Comparison of ENCODE assay signal across 24 mouse cellular contexts in the genomic region with DNA sequence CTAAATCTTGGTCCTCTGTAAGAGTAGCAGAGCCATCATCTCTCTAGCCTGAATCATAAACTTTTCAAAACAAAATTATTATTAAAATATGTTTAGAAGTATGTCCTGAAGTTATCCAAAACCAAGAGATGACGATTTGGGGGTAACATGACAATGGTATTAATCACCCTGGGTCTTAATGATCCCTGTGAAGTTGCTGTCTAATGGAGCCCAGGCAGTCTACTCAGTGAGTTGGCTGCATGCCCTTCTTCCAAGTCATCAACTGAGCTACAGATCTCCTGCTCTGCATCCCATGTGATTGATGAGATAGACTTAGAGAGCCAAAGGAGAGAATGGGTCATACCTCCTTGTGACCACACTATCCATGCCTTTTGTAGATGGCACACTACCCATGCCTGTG.
DNase-seq lines count a peak whose midpoint lies in the region; ATAC-seq lines count a peak whose summit lies in the region.
"Had no signal": no experiment of that assay in that cellular context is flagged by ENCODE, and none has a peak within 500 bp of the region (broad histone marks: within the 10 kb centered on the region; RNA-seq: fewer than 3 reads in every experiment).

No protein-coding gene starts in this region.

- no peak overlapping the region for H3K4me2 ChIP-seq in midbrain, embryonic 11.5 days
- H3K4me2 ChIP-seq in hindbrain, embryonic 14.5 days (replicated peaks): no peak overlapping the region
- H3K4me2 ChIP-seq: embryonic facial prominence, embryonic 12.5 days; forebrain, embryonic 13.5 days; forebrain, embryonic 15.5 days had no signal

- H3K4me1 ChIP-seq in midbrain, embryonic 11.5 days (ENCODE audit: control insufficient read depth, insufficient read depth, low read length): no peaks in the 10 kb centered on the region
- H3K4me1 ChIP-seq in midbrain, embryonic 10.5 days: no peaks in the 10 kb centered on the region
- H3K4me1 ChIP-seq in hindbrain, embryonic 14.5 days (replicated peaks; ENCODE audit: control insufficient read depth, insufficient read depth, low read length): no peaks in the 10 kb centered on the region; the same call in 1 of the 2 replicates
- H3K4me1 ChIP-seq: embryonic facial prominence, embryonic 10.5 days; embryonic facial prominence, embryonic 12.5 days had no signal

- no peak for ATAC-seq in midbrain, embryonic 11.5 days (ENCODE audit: low FRiP score)
- ATAC-seq in hindbrain, embryonic 14.5 days (ENCODE audit: low FRiP score): no peak
- ATAC-seq: activated CD4-positive, CD25-positive, alpha-beta regulatory T cell, adult 4 months; CD4-positive, CD25-positive, alpha-beta regulatory T cell, adult 4 months; forebrain, embryonic 13.5 days; forebrain, embryonic 15.5 days; forebrain, postnatal 0 days; Patski had no signal

- no peak overlapping the region for H3K9ac ChIP-seq in midbrain, embryonic 11.5 days (ENCODE audit: low read length)
- no peak overlapping the region for H3K9ac ChIP-seq in hindbrain, embryonic 14.5 days
- H3K9ac ChIP-seq: embryonic facial prominence, embryonic 12.5 days; forebrain, embryonic 13.5 days; forebrain, embryonic 15.5 days; forebrain, postnatal 0 days had no signal

- no peak overlapping the region for H3K27ac ChIP-seq in midbrain, embryonic 11.5 days (ENCODE audit: low read depth, low read length)
- no peak overlapping the region for H3K27ac ChIP-seq in midbrain, embryonic 10.5 days (replicated peaks)
- H3K27ac ChIP-seq in hindbrain, embryonic 14.5 days: no peak overlapping the region
- H3K27ac ChIP-seq: embryonic facial prominence, embryonic 10.5 days; embryonic facial prominence, embryonic 12.5 days; forebrain, embryonic 13.5 days; forebrain, embryonic 15.5 days had no signal

- peak; percentile 51 for DNase-seq in midbrain, embryonic 11.5 days (ENCODE audit: low spot score, missing footprints)
- DNase-seq in midbrain, embryonic 10.5 days (ENCODE audit: low spot score): no peak
- peak; percentile 26 for DNase-seq in Muller cell, postnatal 12 days (ENCODE audit: inconsistent ontology term)
- no peak for DNase-seq in hindbrain, embryonic 14.5 days (ENCODE audit: low spot score)
- no peak for DNase-seq in right cerebral cortex, postnatal 25 days
- DNase-seq: adrenal gland, adult 8-10 months; adrenal gland, postnatal 14 days; adrenal gland, postnatal 36 days; B cell, adult 2 months; cerebellum, adult 11-12 months; cerebellum, adult 2 months; cerebellum, adult 9-10 months; cerebellum, postnatal 10 days; cerebellum, postnatal 25 days; forebrain, postnatal 0 days had no signal

- H3K27me3 ChIP-seq in midbrain, embryonic 11.5 days (ENCODE audit: control insufficient read depth, insufficient read depth, low read length): no peaks in the 10 kb centered on the region
- H3K27me3 ChIP-seq in midbrain, embryonic 10.5 days (ENCODE audit: low read depth, poor library complexity, severe bottlenecking): no peaks in the 10 kb centered on the region
- no peaks in the 10 kb centered on the region for H3K27me3 ChIP-seq in hindbrain, embryonic 14.5 days (ENCODE audit: control insufficient read depth, insufficient read depth, low read length)
- H3K27me3 ChIP-seq: CH12.LX; embryonic facial prominence, embryonic 12.5 days; forebrain, embryonic 13.5 days; forebrain, embryonic 15.5 days; Patski had no signal

- no peak overlapping the region for H3K4me3 ChIP-seq in midbrain, embryonic 11.5 days (ENCODE audit: low read depth, low read length)
- H3K4me3 ChIP-seq in midbrain, embryonic 10.5 days: no peak overlapping the region
- H3K4me3 ChIP-seq in hindbrain, embryonic 14.5 days (replicated peaks; ENCODE audit: low read length): no peak overlapping the region
- H3K4me3 ChIP-seq: embryonic facial prominence, embryonic 10.5 days; embryonic facial prominence, embryonic 12.5 days; forebrain, embryonic 13.5 days; forebrain, embryonic 15.5 days had no signal

- WGBS in midbrain, embryonic 11.5 days: 98% methylated on average over 1 of the region's 1 CpGs
- 77% methylated on average over 1 of the region's 1 CpGs for WGBS in midbrain, embryonic 10.5 days
- WGBS in hindbrain, embryonic 14.5 days: 74% methylated on average over 1 of the region's 1 CpGs

- H3K36me3 ChIP-seq in midbrain, embryonic 11.5 days (ENCODE audit: control insufficient read depth, insufficient read depth, low read length): no peaks in the 10 kb centered on the region
- no peaks in the 10 kb centered on the region for H3K36me3 ChIP-seq in midbrain, embryonic 10.5 days
- no peaks in the 10 kb centered on the region for H3K36me3 ChIP-seq in hindbrain, embryonic 14.5 days (replicated peaks; ENCODE audit: control insufficient read depth, insufficient read depth)
- H3K36me3 ChIP-seq: embryonic facial prominence, embryonic 10.5 days; embryonic facial prominence, embryonic 12.5 days; forebrain, embryonic 15.5 days; G1E had no signal

- 0 out of 2 replicates have a peak, but pooled peaks cover 2% of the 10 kb centered on the region for H3K9me3 ChIP-seq in midbrain, embryonic 11.5 days (ENCODE audit: control insufficient read depth, low read length)
- peaks cover 11% of the 10 kb centered on the region for H3K9me3 ChIP-seq in midbrain, embryonic 10.5 days (replicated peaks)
- H3K9me3 ChIP-seq in hindbrain, embryonic 14.5 days (ENCODE audit: control insufficient read depth, low read length): peaks cover 8% of the 10 kb centered on the region; the same call in 1 of the 2 replicates
- H3K9me3 ChIP-seq: forebrain, embryonic 15.5 days had no signal

Comparison
In these comparisons a context has a peak if more than half of its experiments do, and no peak if none do; other contexts are left out.
1. DNase-seq: peak in midbrain, embryonic 11.5 days (single experiment) and Muller cell, postnatal 12 days (single experiment); none in midbrain, embryonic 10.5 days (single experiment), hindbrain, embryonic 14.5 days (single experiment) and right cerebral cortex, postnatal 25 days (single experiment).